Mouse (Mus musculus): ENCODE results near the gene Olfr361.
"Not testable (repeated sequence)": the region's sequence is repeated elsewhere in the genome, so short reads cannot be mapped to it uniquely, and the experiment has no call there.

Olfr361 gene

DNA sequence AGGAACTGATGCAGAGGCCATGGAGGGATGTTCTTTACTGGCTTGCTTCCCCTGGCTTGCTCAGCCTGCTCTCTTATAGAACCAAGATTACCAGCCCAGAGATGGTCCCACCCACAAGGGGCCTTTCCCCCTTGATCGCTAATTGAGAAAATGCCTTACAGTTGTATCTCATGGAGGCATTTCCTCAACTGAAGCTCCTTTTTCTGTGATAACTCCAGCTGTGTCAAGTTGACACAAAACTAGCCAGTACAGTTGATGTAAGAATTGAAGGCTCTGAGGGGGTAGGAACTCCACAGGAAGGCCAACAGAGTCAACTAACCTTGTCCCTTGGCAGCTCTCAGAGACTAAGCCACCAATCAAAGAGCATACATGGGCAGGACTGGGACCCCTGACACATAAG lies at the start of gene Olfr361:
Gene Olfr361 (minus strand): TSS at position 101 of the 400 bp plus-strand sequence.
- in situ Hi-C loops (cut with MboI, MseI) = not testable (repeated sequence)

DNA sequence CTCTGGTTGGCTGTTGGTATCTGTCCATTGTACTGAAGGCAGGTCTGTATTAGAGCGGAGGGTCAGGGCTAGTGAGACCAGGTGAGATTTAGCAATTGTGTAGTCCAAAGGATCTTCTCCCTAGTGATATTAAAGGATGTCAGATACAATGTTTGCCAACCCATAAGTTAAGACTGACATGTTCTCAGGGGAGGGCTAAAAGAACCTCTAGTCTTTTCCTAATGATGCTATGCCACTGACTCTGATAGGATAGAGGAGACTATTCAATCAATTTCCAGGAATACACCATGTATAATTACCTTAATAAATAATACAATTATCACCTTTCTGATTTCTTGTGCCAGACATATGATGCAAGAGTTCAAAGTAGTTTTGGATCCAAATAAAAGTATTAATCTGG lies 28.7 kb upstream of the Olfr361 start, which contains the start of gene Olfr362:
Gene Olfr362 (minus strand): TSS at position 101 of the 400 bp plus-strand sequence.
- in situ Hi-C loops (cut with MboI, MseI) = no loop called here

DNA sequence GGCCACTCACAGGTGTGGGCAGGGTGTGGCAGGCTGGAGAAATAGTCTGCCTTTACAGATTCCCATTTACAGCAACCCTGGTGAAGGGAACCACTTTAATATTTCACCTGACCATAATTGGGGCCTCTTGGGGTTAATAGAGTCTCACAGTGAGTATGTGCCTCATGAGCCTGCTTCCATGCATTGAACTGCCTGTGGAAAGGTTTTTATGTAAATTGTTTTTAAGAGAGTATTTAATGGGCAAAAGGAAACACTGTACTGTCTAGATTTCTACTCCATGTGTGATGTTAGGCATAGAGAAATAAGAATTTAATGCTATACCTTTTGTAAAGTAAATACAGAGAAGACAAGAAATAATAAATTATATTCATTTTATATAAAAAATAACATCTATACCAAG lies 23.6 kb downstream of the Olfr361 start, which contains the start of gene Olfr360:
Gene Olfr360 (plus strand): TSS at position 301 of the 400 bp plus-strand sequence.
- in situ Hi-C loops (cut with MboI, MseI) = no loop called here
